Mouse (Mus musculus): ENCODE results near the gene Marc2.

- TF ChIP-seq CTCF (IDR thresholded peaks at IDR 0.05; ENCODE audit: borderline replicate concordance, extremely low read depth, insufficient read depth, insufficient read length) (peak; percentile 75; the same call in 1 of the 2 replicates), POLR2A (IDR thresholded peaks at IDR 0.05; ENCODE audit: borderline replicate concordance, extremely low read depth, insufficient read depth, insufficient read length, poor library complexity, severe bottlenecking) (no peak)
Measured at GRCm38 (mm10) chr1:184825093-184825492, 21.2 kb downstream of the Marc2 start.

Data from brain, embryonic 14.5 days (tissue).